Comparison of ENCODE assay signal across 17 mouse cellular contexts in the genomic region with DNA sequence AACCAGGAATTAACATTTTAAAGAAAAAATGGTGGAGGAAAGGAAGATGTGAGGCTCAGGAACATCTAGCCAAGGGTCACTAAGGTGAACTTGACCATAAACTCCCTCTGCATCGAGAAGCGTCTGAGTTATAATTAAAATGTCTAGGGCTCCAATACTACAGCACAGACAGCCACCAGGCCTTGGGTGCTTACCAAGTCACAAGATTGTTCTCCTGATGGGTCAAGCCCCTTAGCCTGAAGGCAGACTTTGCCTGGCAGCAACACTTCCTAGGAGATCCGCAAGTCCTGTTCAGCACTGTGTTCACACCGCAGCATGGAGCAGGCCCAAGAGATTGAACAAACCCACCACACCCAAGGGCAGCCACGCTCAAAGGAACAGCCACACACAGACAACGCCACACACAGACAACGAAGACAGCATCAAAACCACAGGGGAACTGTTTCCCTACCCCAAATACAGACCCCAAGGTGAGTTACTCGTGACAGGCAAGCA.
DNase-seq lines count a peak whose midpoint lies in the region; ATAC-seq and TF ChIP-seq lines count a peak whose summit lies in the region.
"Had no signal": no experiment of that assay in that cellular context is flagged by ENCODE, and none has a peak within 500 bp of the region (broad histone marks: within the 10 kb centered on the region; RNA-seq: fewer than 3 reads in every experiment).

No protein-coding gene starts in this region.

- H3K9me3 ChIP-seq in heart, embryonic 12.5 days (replicated peaks), result peaks cover 6% of the 10 kb centered on the region; the same call in 1 of the 2 replicates
- H3K9me3 ChIP-seq in kidney, postnatal 0 days (replicated peaks; ENCODE audit: low read length), result no peaks in the 10 kb centered on the region
- H3K9me3 ChIP-seq: hindbrain, embryonic 15.5 days had no signal

- no peak overlapping the region for H3K4me3 ChIP-seq in heart, embryonic 12.5 days
- no peak overlapping the region for H3K4me3 ChIP-seq in kidney, postnatal 0 days (replicated peaks; ENCODE audit: low read depth, low read length)
- H3K4me3 ChIP-seq: embryonic facial prominence, embryonic 10.5 days; forebrain, embryonic 13.5 days; hindbrain, embryonic 15.5 days had no signal

- H3K9ac ChIP-seq in heart, embryonic 12.5 days, result no peak overlapping the region
- no peak overlapping the region for H3K9ac ChIP-seq in kidney, postnatal 0 days (ENCODE audit: low read depth, low read length)
- H3K9ac ChIP-seq: forebrain, embryonic 13.5 days; forebrain, postnatal 0 days; hindbrain, embryonic 15.5 days had no signal

- H3K36me3 ChIP-seq in heart, embryonic 12.5 days, result peaks cover 16% of the 10 kb centered on the region
- no peaks in the 10 kb centered on the region for H3K36me3 ChIP-seq in kidney, postnatal 0 days (ENCODE audit: insufficient read depth, low read length)
- H3K36me3 ChIP-seq: hindbrain, embryonic 15.5 days had no signal

- 89% methylated on average over 8 of the region's 8 CpGs for WGBS in heart, embryonic 12.5 days
- WGBS in kidney, postnatal 0 days, result 82% methylated on average over 8 of the region's 8 CpGs

- no peaks in the 10 kb centered on the region for H3K27me3 ChIP-seq in heart, embryonic 12.5 days (replicated peaks)
- H3K27me3 ChIP-seq in kidney, postnatal 0 days (ENCODE audit: insufficient read depth, low read length), result no peaks in the 10 kb centered on the region
- H3K27me3 ChIP-seq: forebrain, embryonic 13.5 days; hindbrain, embryonic 15.5 days had no signal

- H3K4me1 ChIP-seq in heart, embryonic 12.5 days (replicated peaks), result 0 out of 2 replicates have a peak, but pooled peaks cover 2% of the 10 kb centered on the region
- H3K4me1 ChIP-seq in kidney, postnatal 0 days (replicated peaks; ENCODE audit: insufficient read depth, low read length), result no peaks in the 10 kb centered on the region
- H3K4me1 ChIP-seq: embryonic facial prominence, embryonic 10.5 days; forebrain, embryonic 13.5 days; hindbrain, embryonic 15.5 days had no signal

- H3K27ac ChIP-seq in heart, embryonic 12.5 days (ENCODE audit: poor library complexity, severe bottlenecking), result no peak overlapping the region
- H3K27ac ChIP-seq in kidney, postnatal 0 days, result 0 out of 2 replicates have a peak overlapping the region, but pooled peaks have one; percentile 2
- H3K27ac ChIP-seq: embryonic facial prominence, embryonic 10.5 days; forebrain, embryonic 13.5 days; hindbrain, embryonic 15.5 days had no signal

- intact Hi-C loops in left cerebral cortex, postnatal 10 days (cut with DNase I), result no loop called here

- H3K4me2 ChIP-seq in heart, embryonic 12.5 days, result no peak overlapping the region
- H3K4me2 ChIP-seq in kidney, postnatal 0 days (ENCODE audit: low read length), result no peak overlapping the region
- H3K4me2 ChIP-seq: forebrain, embryonic 13.5 days; hindbrain, embryonic 15.5 days had no signal

- ATAC-seq in heart, embryonic 12.5 days (ENCODE audit: insufficient number of reproducible peaks, low FRiP score), result no peak
- ATAC-seq in kidney, postnatal 0 days (replicated peaks; ENCODE audit: low FRiP score, low read depth), result no peak
- ATAC-seq: forebrain, embryonic 13.5 days; forebrain, postnatal 0 days; intestine, embryonic 16.5 days had no signal

- DNase-seq in heart, adult 8-10 months (ENCODE audit: low spot score), result peak; percentile 22
- DNase-seq in kidney, postnatal 0 days (ENCODE audit: low spot score), result no peak
- DNase-seq in kidney, postnatal 10 days, result no peak
- DNase-seq in ES-CJ7 (ENCODE audit: low read depth, low spot score) (peak; percentile 62), ZHBTc4 (ENCODE audit: low read depth, low spot score) (peak; percentile 64)
- DNase-seq in left cerebral cortex, postnatal 10 days (ENCODE audit: extremely low spot score in 1 of 2, low spot score in 2 of 2), result no peak
- DNase-seq: adrenal gland, adult 2 months; adrenal gland, postnatal 25 days; cerebellum, adult 18-20 months; cerebellum, postnatal 10 days; forebrain, postnatal 0 days; gastrocnemius, postnatal 14 days had no signal

- TF ChIP-seq CTCF in kidney, postnatal 0 days (IDR thresholded peaks at IDR 0.05; ENCODE audit: low read depth), result no peak

Comparison
In these comparisons a context has a peak if more than half of its experiments do, and no peak if none do; other contexts are left out.
1. DNase-seq: peak in heart, adult 8-10 months (single experiment), ES-CJ7 (single experiment) and ZHBTc4 (single experiment); none in kidney, postnatal 0 days (single experiment), kidney, postnatal 10 days (single experiment) and left cerebral cortex, postnatal 10 days (0 of 2).